Mouse (Mus musculus) midbrain, embryonic 15.5 days (tissue): Measurements from ENCODE around the gene Usp54. TPM values are rescaled to one million over a fixed set of nuclear protein-coding genes. Genes with fewer than 3 reads are reported as not detected.
"Not testable (repeated sequence)": the region's sequence is repeated elsewhere in the genome, so short reads cannot be mapped to it uniquely, and the experiment has no call there.

Experiments used
- ATAC-seq: fragments of 200-750 bp; cut with Nextera tagmentation; replicated peaks from 2 replicates; pipeline ENCODE4 v1.8.0; 2017; ENCODE audit warnings: moderate TSS enrichment
- H3K27ac ChIP-seq: fragments of 300-500 bp; sonication (generic); 2 replicates; pipeline ENCODE4 v1.5.1; 2015; ENCODE audit warnings: mild to moderate bottlenecking, inconsistent platforms
- H3K27me3 ChIP-seq: fragments of 300-500 bp; sonication (generic); replicated peaks from 2 replicates; pipeline ENCODE4 v1.6.1; 2015; ENCODE audit warnings: inconsistent platforms
- H3K36me3 ChIP-seq: fragments of 300-500 bp; sonication (generic); replicated peaks from 2 replicates; pipeline ENCODE4 v1.6.1; 2015; ENCODE audit warnings: inconsistent platforms
- H3K4me1 ChIP-seq: fragments of 300-500 bp; sonication (generic); 2 replicates; pipeline ENCODE4 v1.6.1; 2015; ENCODE audit warnings: inconsistent platforms
- H3K4me2 ChIP-seq: fragments of 300-500 bp; sonication (generic); 2 replicates; pipeline ENCODE4 v1.6.1; 2015; ENCODE audit warnings: inconsistent platforms, mild to moderate bottlenecking, moderate library complexity
- H3K4me3 ChIP-seq: fragments of 300-500 bp; sonication (generic); 2 replicates; pipeline ENCODE4 v1.5.1; 2015; ENCODE audit warnings: mild to moderate bottlenecking, inconsistent platforms
- H3K9ac ChIP-seq: fragments of 300-500 bp; sonication (generic); 2 replicates; pipeline ENCODE4 v1.6.1; 2015; ENCODE audit warnings: mild to moderate bottlenecking, inconsistent platforms
- H3K9me3 ChIP-seq: fragments of 300-500 bp; sonication (generic); 2 replicates; pipeline ENCODE4 v1.6.1; 2016; ENCODE audit warnings: inconsistent platforms
- WGBS: fragments of 180-500 bp; shearing (Covaris S2); methylation state at CpG from one replicate; pipeline ENCODE4 v1.1.7; 2015; ENCODE audit warnings: mixed read lengths; 5-methylcytosine and 5-hydroxymethylcytosine counted together
- polyA plus RNA-seq: library from polyadenylated mRNA; unstranded; fragments of >200 nt; fragmentation: Nextera tagmentation; extraction: Ambion mirVana; gene quantifications from 2 replicates; pipeline ENCODE4 v1.2.1, GENCODE M21; 2015

Gene Usp54
- polyA plus RNA-seq, 1 experiment from 2014 or later, result 14.5 TPM

GRCm38 (mm10) chr14:20646381-20646780 lies 5.5 kb upstream of the Usp54 start:
- Histone ChIP-seq H3K36me3 (no peaks in the 10 kb centered on the region), H3K9me3 (no peaks in the 10 kb centered on the region), H3K9ac (no peak overlapping the region), H3K27ac (no peak overlapping the region), H3K4me2 (no peak overlapping the region), H3K4me1 (peaks cover 8% of the 10 kb centered on the region), H3K27me3 (no peaks in the 10 kb centered on the region), H3K4me3 (no peak overlapping the region)
- no peak for ATAC-seq

- no peak for ATAC-seq
- 26% methylated on average over 3 of the region's 3 CpGs for WGBS
- Histone ChIP-seq H3K4me3 (no peak overlapping the region), H3K9ac (no peak overlapping the region), H3K27ac (no peak overlapping the region), H3K4me1 (peaks cover 8% of the 10 kb centered on the region), H3K9me3 (no peaks in the 10 kb centered on the region), H3K36me3 (no peaks in the 10 kb centered on the region), H3K4me2 (no peak overlapping the region), H3K27me3 (no peaks in the 10 kb centered on the region)
These were observed 4.7 kb upstream of the Usp54 start for GRCm38 (mm10) chr14:20645547-20645946.

GRCm38 (mm10) chr14:20641438-20641875 lies 594 bp upstream of the Usp54 start:
- peak overlapping the region; percentile 76 for H3K4me2 ChIP-seq
- H3K27ac ChIP-seq, result peak overlapping the region; percentile 97
- no peaks in the 10 kb centered on the region for H3K27me3 ChIP-seq
- ATAC-seq, result no peak
- H3K9me3 ChIP-seq, result no peaks in the 10 kb centered on the region
- peak overlapping the region; percentile 79 for H3K9ac ChIP-seq
- peak overlapping the region; percentile 84 for H3K4me3 ChIP-seq
- 14% methylated on average over 10 of the region's 10 CpGs for WGBS
- no peaks in the 10 kb centered on the region for H3K36me3 ChIP-seq
- H3K4me1 ChIP-seq, result peaks cover 18% of the 10 kb centered on the region

GRCm38 (mm10) chr14:20639918-20640619 lies 794 bp downstream of the Usp54 start:
- peak overlapping the region; percentile 84 for H3K4me3 ChIP-seq
- peak overlapping the region; percentile 97 for H3K27ac ChIP-seq
- no peaks in the 10 kb centered on the region for H3K36me3 ChIP-seq
- H3K27me3 ChIP-seq, result no peaks in the 10 kb centered on the region
- under 1% methylated on average over 16 of the region's 16 CpGs for WGBS
- no peaks in the 10 kb centered on the region for H3K9me3 ChIP-seq
- H3K4me2 ChIP-seq, result peak overlapping the region; percentile 76
- peaks cover 18% of the 10 kb centered on the region for H3K4me1 ChIP-seq
- ATAC-seq, result peak; percentile 76
- peak overlapping the region; percentile 79 for H3K9ac ChIP-seq

GRCm38 (mm10) chr14:20638702-20639101 lies 2.2 kb downstream of the Usp54 start:
- no peak overlapping the region for H3K4me3 ChIP-seq
- 94% methylated on average over 6 of the region's 6 CpGs for WGBS
- no peak for ATAC-seq

GRCm38 (mm10) chr14:20637818-20638574 lies 2.9 kb downstream of the Usp54 start:
- H3K27me3 ChIP-seq, result no peaks in the 10 kb centered on the region
- H3K9ac ChIP-seq, result no peak overlapping the region
- no peak for ATAC-seq
- no peaks in the 10 kb centered on the region for H3K36me3 ChIP-seq
- no peak overlapping the region for H3K4me3 ChIP-seq
- H3K4me2 ChIP-seq, result no peak overlapping the region
- no peaks in the 10 kb centered on the region for H3K9me3 ChIP-seq
- WGBS, result 92% methylated on average over 2 of the region's 2 CpGs
- peaks cover 18% of the 10 kb centered on the region for H3K4me1 ChIP-seq
- H3K27ac ChIP-seq, result no peak overlapping the region

More at GRCm38 (mm10) chr14:20638702-20639101, 2.2 kb downstream of the Usp54 start:
- no peak overlapping the region for H3K9ac ChIP-seq
- H3K36me3 ChIP-seq, result no peaks in the 10 kb centered on the region
- no peak overlapping the region for H3K4me2 ChIP-seq
- H3K27ac ChIP-seq, result no peak overlapping the region
- no peaks in the 10 kb centered on the region for H3K9me3 ChIP-seq
- no peaks in the 10 kb centered on the region for H3K27me3 ChIP-seq
- H3K4me1 ChIP-seq, result peaks cover 18% of the 10 kb centered on the region

- not testable (repeated sequence) for H3K36me3 ChIP-seq, H3K9ac ChIP-seq, ATAC-seq, H3K9me3 ChIP-seq, H3K4me2 ChIP-seq, H3K27me3 ChIP-seq, H3K4me3 ChIP-seq, H3K27ac ChIP-seq
- WGBS, result 93% methylated on average over 3 of the region's 3 CpGs
- peaks cover 15% of the 10 kb centered on the region for H3K4me1 ChIP-seq
These were observed 3.9 kb downstream of the Usp54 start for GRCm38 (mm10) chr14:20636968-20637367.

- H3K4me3 ChIP-seq, result no peak overlapping the region
- no peaks in the 10 kb centered on the region for H3K9me3 ChIP-seq
- H3K4me1 ChIP-seq, result peaks cover 9% of the 10 kb centered on the region
- no peaks in the 10 kb centered on the region for H3K27me3 ChIP-seq
- H3K27ac ChIP-seq, result no peak overlapping the region
- no peak overlapping the region for H3K4me2 ChIP-seq
- WGBS, result 96% methylated on average over 2 of the region's 2 CpGs
- H3K36me3 ChIP-seq, result no peaks in the 10 kb centered on the region
- ATAC-seq, result no peak
- H3K9ac ChIP-seq, result no peak overlapping the region
These were observed 5.3 kb downstream of the Usp54 start for GRCm38 (mm10) chr14:20635546-20635945.

- Histone ChIP-seq H3K4me2 (no peak overlapping the region), H3K4me3 (no peak overlapping the region), H3K4me1 (no peaks in the 10 kb centered on the region), H3K36me3 (no peaks in the 10 kb centered on the region), H3K9ac (no peak overlapping the region), H3K27me3 (no peaks in the 10 kb centered on the region), H3K27ac (no peak overlapping the region), H3K9me3 (no peaks in the 10 kb centered on the region)
- ATAC-seq, result no peak
- WGBS, result 83% methylated on average over 4 of the region's 4 CpGs
These were observed 9.6 kb downstream of the Usp54 start for GRCm38 (mm10) chr14:20631253-20631652.

- no peak overlapping the region for H3K27ac ChIP-seq
- H3K9ac ChIP-seq, result no peak overlapping the region
- WGBS, result 83% methylated on average over 3 of the region's 3 CpGs
- no peaks in the 10 kb centered on the region for H3K36me3 ChIP-seq
- H3K9me3 ChIP-seq, result no peaks in the 10 kb centered on the region
- no peak overlapping the region for H3K4me2 ChIP-seq
- H3K27me3 ChIP-seq, result no peaks in the 10 kb centered on the region
- no peaks in the 10 kb centered on the region for H3K4me1 ChIP-seq
- no peak overlapping the region for H3K4me3 ChIP-seq
- ATAC-seq, result no peak
These were observed 13.9 kb downstream of the Usp54 start for GRCm38 (mm10) chr14:20626971-20627370.

GRCm38 (mm10) chr14:20626447-20626846 lies 14.4 kb downstream of the Usp54 start:
- no peak overlapping the region for H3K4me2 ChIP-seq
- H3K27me3 ChIP-seq, result no peaks in the 10 kb centered on the region
- 92% methylated on average over 2 of the region's 2 CpGs for WGBS
- no peaks in the 10 kb centered on the region for H3K36me3 ChIP-seq
- H3K9ac ChIP-seq, result no peak overlapping the region
- no peaks in the 10 kb centered on the region for H3K4me1 ChIP-seq
- no peak overlapping the region for H3K27ac ChIP-seq
- ATAC-seq, result no peak
- H3K9me3 ChIP-seq, result no peaks in the 10 kb centered on the region
- no peak overlapping the region for H3K4me3 ChIP-seq

- Histone ChIP-seq H3K27me3 (no peaks in the 10 kb centered on the region), H3K36me3 (no peaks in the 10 kb centered on the region), H3K9ac (no peak overlapping the region), H3K4me1 (no peaks in the 10 kb centered on the region), H3K27ac (no peak overlapping the region), H3K4me2 (no peak overlapping the region), H3K9me3 (no peaks in the 10 kb centered on the region), H3K4me3 (no peak overlapping the region)
- ATAC-seq, result no peak
- WGBS, result 96% methylated on average over 3 of the region's 3 CpGs
These were observed 18.0 kb downstream of the Usp54 start for GRCm38 (mm10) chr14:20622907-20623306.

GRCm38 (mm10) chr14:20622412-20622811 lies 18.5 kb downstream of the Usp54 start:
- H3K4me1 ChIP-seq, result no peaks in the 10 kb centered on the region
- no peak overlapping the region for H3K9ac ChIP-seq
- H3K4me3 ChIP-seq, result no peak overlapping the region
- no peak overlapping the region for H3K4me2 ChIP-seq
- no peak for ATAC-seq
- H3K27me3 ChIP-seq, result no peaks in the 10 kb centered on the region
- no peak overlapping the region for H3K27ac ChIP-seq
- no peaks in the 10 kb centered on the region for H3K36me3 ChIP-seq
- WGBS, result 82% methylated on average over 2 of the region's 2 CpGs
- H3K9me3 ChIP-seq, result no peaks in the 10 kb centered on the region
